Mouse (Mus musculus) limb, embryonic 10.5 days (tissue): ENCODE data around the gene Styxl1. TPM values are rescaled to one million over a fixed set of nuclear protein-coding genes. Genes with fewer than 3 reads are reported as not detected.

Source experiments
- DNase-seq: peaks from one replicate; pipeline ENCODE4 v3.0.0-alpha.2; 2017; ENCODE audit warnings: low spot score
- H3K27ac ChIP-seq: fragments of 300-500 bp; sonication (generic); 2 replicates; pipeline ENCODE4 v1.5.1; 2016; ENCODE audit warnings: mild to moderate bottlenecking
- H3K27me3 ChIP-seq: fragments of 300-500 bp; sonication (generic); 2 replicates; pipeline ENCODE4 v1.6.1; 2016; ENCODE audit warnings: low read depth, mild to moderate bottlenecking; ENCODE audit not compliant: poor library complexity, severe bottlenecking
- H3K36me3 ChIP-seq: fragments of 300-500 bp; sonication (generic); 2 replicates; pipeline ENCODE4 v1.6.1; 2016; ENCODE audit warnings: mild to moderate bottlenecking, moderate library complexity
- H3K4me1 ChIP-seq: fragments of 300-500 bp; sonication (generic); 2 replicates; pipeline ENCODE4 v1.6.1; 2016
- H3K4me3 ChIP-seq: fragments of 300-500 bp; sonication (generic); 2 replicates; pipeline ENCODE4 v1.5.1; 2016; ENCODE audit warnings: mild to moderate bottlenecking, moderate library complexity
- H3K9me3 ChIP-seq: fragments of 300-500 bp; sonication (generic); replicated peaks from 2 replicates; pipeline ENCODE4 v1.6.1; 2016; ENCODE audit warnings: mild to moderate bottlenecking
- WGBS: fragments of 180-500 bp; shearing (Covaris S2); methylation state at CpG from one replicate; pipeline ENCODE4 v1.1.7; 2016; 5-methylcytosine and 5-hydroxymethylcytosine counted together
- microRNA-seq: library from miRNA; unstranded; fragments of <30 nt; microRNA quantifications from one replicate; pipeline ENCODE4, GENCODE M21; 2017
- polyA plus RNA-seq: library from polyadenylated mRNA; unstranded; fragments of >200 nt; fragmentation: Nextera tagmentation; extraction: Ambion mirVana; gene quantifications from 2 replicates; pipeline ENCODE4 v1.2.1, GENCODE M21; 2016

Gene Styxl1
- polyA plus RNA-seq, 1 experiment from 2014 or later = not detected

DNA sequence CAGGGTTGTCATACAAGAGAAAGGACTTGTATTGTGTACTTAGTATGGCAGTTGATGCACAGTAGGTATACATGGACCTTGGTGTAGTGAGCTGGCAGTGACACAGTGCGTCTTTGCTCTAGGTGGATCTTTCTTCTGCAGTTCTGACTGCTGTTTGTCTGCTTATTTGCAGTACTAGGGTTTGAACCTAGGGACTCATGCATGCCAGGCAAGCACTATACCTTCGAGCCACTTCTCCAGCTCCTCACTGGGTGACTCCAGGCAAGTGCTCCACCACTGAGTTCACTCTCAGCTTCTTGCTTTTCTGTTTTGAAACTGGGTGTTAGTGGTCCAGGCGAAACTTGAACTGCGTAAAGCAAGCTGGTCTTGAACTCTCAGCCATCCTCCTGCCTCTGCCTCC, 76.6 kb downstream of the Styxl1 start:
- 93% methylated on average over 4 of the region's 4 CpGs for WGBS
- no peak overlapping the region for H3K27ac ChIP-seq

GRCm38 (mm10) chr5:135697711-135698111, 80.5 kb downstream of the Styxl1 start:
- Histone ChIP-seq H3K4me1 (peaks cover 10% of the 10 kb centered on the region; the same call in 1 of the 2 replicates), H3K27ac (no peak overlapping the region), H3K4me3 (no peak overlapping the region), H3K27me3 (no peaks in the 10 kb centered on the region), H3K9me3 (no peaks in the 10 kb centered on the region), H3K36me3 (peaks cover 54% of the 10 kb centered on the region)
- WGBS = 96% methylated on average over 5 of the region's 5 CpGs
- DNase-seq = no peak

More for the DNA sequence above, 76.6 kb downstream of the Styxl1 start:
- Histone ChIP-seq H3K4me1 (no peaks in the 10 kb centered on the region), H3K27me3 (no peaks in the 10 kb centered on the region), H3K9me3 (no peaks in the 10 kb centered on the region), H3K4me3 (no peak overlapping the region), H3K36me3 (peaks cover 70% of the 10 kb centered on the region)
- no peak for DNase-seq

Small RNA genes lying within 50 kb of the gene (microRNA-seq; reads per million reads assigned to microRNA genes)
- gene Mir7034 = not detected

Other genes with a start within 250 kb of the Styxl1 start
- 46.1 and 49.1 TPM in 2 replicates for gene Hip1, start 233.3 kb downstream of the Styxl1 start, polyA plus RNA-seq
- not detected in 2 replicates for gene Ccl26, start 214.8 kb downstream of the Styxl1 start, polyA plus RNA-seq
- gene Ccl24, start 205.3 kb downstream of the Styxl1 start, polyA plus RNA-seq = 0.54 TPM in 1 of 2 replicates, not detected in the other
- gene Rhbdd2, start 145.8 kb downstream of the Styxl1 start, polyA plus RNA-seq = 61.4 and 62.5 TPM in 2 replicates
- 166 and 179 TPM in 2 replicates for gene Por, start 108.4 kb downstream of the Styxl1 start, polyA plus RNA-seq
- gene Tmem120a, start 33.9 kb downstream of the Styxl1 start, polyA plus RNA-seq = 54.1 and 62.5 TPM in 2 replicates
- 600 and 631 TPM in 2 replicates for gene Mdh2, start 95 bp upstream of the Styxl1 start, polyA plus RNA-seq
- not detected in 2 replicates for gene Srrm3, start 28.5 kb upstream of the Styxl1 start, polyA plus RNA-seq
- gene Hspb1, start 109.5 kb upstream of the Styxl1 start, polyA plus RNA-seq = 34.0 and 34.8 TPM in 2 replicates
- 197 and 203 TPM in 2 replicates for gene Ywhag, start 156.2 kb upstream of the Styxl1 start, polyA plus RNA-seq
- gene Ssc4d, start 196.1 kb upstream of the Styxl1 start, polyA plus RNA-seq = 3.3 and 4.1 TPM in 2 replicates
- gene Zp3, start 201.7 kb upstream of the Styxl1 start, polyA plus RNA-seq = not detected in 2 replicates
- 41.5 and 42.3 TPM in 2 replicates for gene Dtx2, start 216.4 kb upstream of the Styxl1 start, polyA plus RNA-seq